10 mouse cellular contexts compared by ENCODE assay signal in the genomic region with DNA sequence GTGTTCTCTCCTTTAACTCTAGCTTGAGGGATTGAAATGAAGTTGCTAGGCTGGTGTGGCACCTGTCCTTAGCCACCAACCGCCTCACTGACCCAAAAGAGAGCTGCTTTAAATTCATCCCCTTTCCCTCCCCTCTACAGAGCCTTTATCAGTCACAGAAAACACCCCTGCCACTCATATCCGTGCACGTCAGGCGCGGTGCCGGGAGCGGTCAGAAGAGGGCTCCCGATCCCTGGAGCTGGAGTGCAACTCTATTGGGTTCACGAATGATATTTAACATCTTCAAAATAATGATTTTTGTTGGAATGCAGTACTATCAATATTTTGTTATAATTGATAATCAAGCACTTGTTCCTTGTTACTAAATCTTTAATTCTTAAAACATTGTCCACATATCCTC. TPM values are rescaled to one million over a fixed set of nuclear protein-coding genes. Genes with fewer than 3 reads are reported as not detected.
DNase-seq lines count a peak whose midpoint lies in the region; ATAC-seq lines count a peak whose summit lies in the region.
"Had no signal": no experiment of that assay in that cellular context is flagged by ENCODE, and none has a peak within 500 bp of the region (broad histone marks: within the 10 kb centered on the region; RNA-seq: fewer than 3 reads in every experiment).

No protein-coding gene starts in this region.

- peak; percentile 6 for DNase-seq in adrenal gland, postnatal 25 days
- DNase-seq in adrenal gland, adult 18-20 months (ENCODE audit: low spot score in 2 of 2) = no peak
- peak; percentile 44 to 68 for DNase-seq in layer of hippocampus, postnatal 10 days (ENCODE audit: low spot score in 2 of 2)
- DNase-seq in layer of hippocampus, adult 9-11 months = no peak
- peak; percentile 41 for DNase-seq in embryo, embryonic 11 days
- DNase-seq in midbrain, embryonic 14.5 days = peak; percentile 72
- DNase-seq in c-Kit-positive CD71-positive TER-119-positive erythroid progenitor cells, embryonic 14.5 days (ENCODE audit: low spot score) = no peak
- no peak for DNase-seq in spleen, postnatal 14 days (ENCODE audit: low spot score in 2 of 2)
- DNase-seq: thymus, postnatal 36 days had no signal

- no peak overlapping the region for H3K9ac ChIP-seq in midbrain, embryonic 14.5 days (replicated peaks; ENCODE audit: low read length)

- no peak overlapping the region for H3K27ac ChIP-seq in midbrain, embryonic 14.5 days (replicated peaks; ENCODE audit: low read depth, low read length)

- no peak overlapping the region for H3K4me2 ChIP-seq in midbrain, embryonic 14.5 days (ENCODE audit: low read length)

- no peak; the same call in 1 of the 2 replicates for ATAC-seq in midbrain, embryonic 14.5 days (ENCODE audit: low FRiP score, low TSS enrichment)

- H3K4me3 ChIP-seq in midbrain, embryonic 14.5 days (replicated peaks; ENCODE audit: low read depth, low read length) = no peak overlapping the region

- H3K36me3 ChIP-seq in midbrain, embryonic 14.5 days (ENCODE audit: control insufficient read depth, insufficient read depth, low read length) = peaks cover 7% of the 10 kb centered on the region

- no peaks in the 10 kb centered on the region for H3K4me1 ChIP-seq in midbrain, embryonic 14.5 days (ENCODE audit: control insufficient read depth, insufficient read depth, low read length)

- H3K9me3 ChIP-seq in midbrain, embryonic 14.5 days (ENCODE audit: control insufficient read depth, low read length) = no peaks in the 10 kb centered on the region; the same call in 1 of the 2 replicates

- H3K27me3 ChIP-seq in midbrain, embryonic 14.5 days (ENCODE audit: control insufficient read depth, insufficient read depth, low read length) = no peaks in the 10 kb centered on the region

- WGBS in midbrain, embryonic 14.5 days = 41% methylated on average over 9 of the region's 9 CpGs

RNA-seq across cellular contexts. Expression of a gene that starts 17.3 kb away (rescaled TPM):
- total RNA-seq in adrenal gland, postnatal 25 days (2021) = 19.0 and 22.8 TPM in 2 replicates
- 10 to 100 TPM; 13.0 to 14.7 TPM for total RNA-seq in adrenal gland, adult 18-20 months (2021)
- total RNA-seq in layer of hippocampus, postnatal 10 days (2021) = 10 to 100 TPM; 18.5 to 20.8 TPM
- 40.3 and 41.0 TPM in 2 replicates for polyA plus RNA-seq in midbrain, embryonic 14.5 days (2014; fragmentation: Nextera tagmentation; extraction: Ambion mirVana)

RNA-seq across cellular contexts. Expression of a gene that starts 57.7 kb away (rescaled TPM):
- total RNA-seq in adrenal gland, postnatal 25 days (2021) = 1.2 and 2.0 TPM in 2 replicates
- total RNA-seq in adrenal gland, adult 18-20 months (2021) = under 1 TPM; 0.74 to 0.93 TPM
- total RNA-seq in layer of hippocampus, postnatal 10 days (2021) = 100 to 1,000 TPM; 117 to 133 TPM
- polyA plus RNA-seq in midbrain, embryonic 14.5 days (2014; fragmentation: Nextera tagmentation; extraction: Ambion mirVana) = 15.0 and 15.1 TPM in 2 replicates
- polyA plus RNA-seq: C2C12 had no signal

Comparison
In these comparisons a context has a peak if more than half of its experiments do, and no peak if none do; other contexts are left out.
1. DNase-seq: peak in adrenal gland, postnatal 25 days (single experiment), layer of hippocampus, postnatal 10 days (2 of 2), embryo, embryonic 11 days (single experiment) and midbrain, embryonic 14.5 days (single experiment); none in adrenal gland, adult 18-20 months (0 of 2), layer of hippocampus, adult 9-11 months (single experiment), c-Kit-positive CD71-positive TER-119-positive erythroid progenitor cells, embryonic 14.5 days (single experiment) and spleen, postnatal 14 days (0 of 2).
2. RNA of a gene that starts 57.7 kb away (total RNA-seq): 117 to 133 TPM in layer of hippocampus, postnatal 10 days; 1.2 to 2.0 TPM in adrenal gland, postnatal 25 days and 0.74 to 0.93 TPM in adrenal gland, adult 18-20 months; every median in the first group is over 10 times any median in the second.